ENCODE assay signal across 8 mouse cellular contexts in genomic region chr17:32166687-32167086, GRCm38 (mm10). TPM values are rescaled to one million over a fixed set of nuclear protein-coding genes. Genes with fewer than 3 reads are reported as not detected.
DNase-seq lines count a peak whose midpoint lies in the region; ATAC-seq lines count a peak whose summit lies in the region.

Gene Notch3 (minus strand): TSS chr17:32166852.

- no peaks in the 10 kb centered on the region for H3K36me3 ChIP-seq in hindbrain, embryonic 16.5 days (ENCODE audit: control insufficient read depth, insufficient read depth, low read length)
- no peaks in the 10 kb centered on the region for H3K36me3 ChIP-seq in liver, embryonic 15.5 days (replicated peaks)

- WGBS in hindbrain, embryonic 16.5 days = 0% methylated on average over 29 of the region's 39 CpGs
- WGBS in liver, embryonic 15.5 days (ENCODE audit: insufficient replicate concordance) = 1% methylated on average over 36 of the region's 39 CpGs

- DNase-seq in CD4-positive, CD25-positive, alpha-beta regulatory T cell, adult 2 months (ENCODE audit: low read depth, low spot score) = peak; percentile 55
- DNase-seq in adrenal gland, adult 2 months = peak; percentile 54
- peak; percentile 74 for DNase-seq in gastrocnemius, postnatal 10 days
- DNase-seq in ovary, postnatal 14 days (ENCODE audit: low spot score) = peak; percentile 53

- no peaks in the 10 kb centered on the region for H3K27me3 ChIP-seq in hindbrain, embryonic 16.5 days (replicated peaks; ENCODE audit: control insufficient read depth, insufficient read depth, low read length)
- peaks cover 71% of the 10 kb centered on the region for H3K27me3 ChIP-seq in liver, embryonic 15.5 days

- H3K4me1 ChIP-seq in hindbrain, embryonic 16.5 days (ENCODE audit: control insufficient read depth, insufficient read depth, low read depth, low read length) = peaks cover 27% of the 10 kb centered on the region
- H3K4me1 ChIP-seq in liver, embryonic 15.5 days (replicated peaks) = peaks cover 42% of the 10 kb centered on the region

- no peak for ATAC-seq in CD4-positive, CD25-positive, alpha-beta regulatory T cell, adult 4 months
- peak; percentile 52 for ATAC-seq in hindbrain, embryonic 16.5 days
- ATAC-seq in liver, embryonic 15.5 days (ENCODE audit: insufficient read depth) = no peak
- ATAC-seq in megakaryocyte-erythroid progenitor cell, adult 5-6 weeks (replicated peaks; ENCODE audit: low FRiP score, low TSS enrichment, poor library complexity, severe bottlenecking) = no peak

- H3K27ac ChIP-seq in hindbrain, embryonic 16.5 days (ENCODE audit: low read depth, low read length) = peak within 1 kb of the TSS; percentile 82
- no peak within 1 kb of the TSS for H3K27ac ChIP-seq in liver, embryonic 15.5 days (replicated peaks)

- no peaks in the 10 kb centered on the region for H3K9me3 ChIP-seq in hindbrain, embryonic 16.5 days (ENCODE audit: control insufficient read depth, low read length)
- H3K9me3 ChIP-seq in liver, embryonic 15.5 days (replicated peaks) = no peaks in the 10 kb centered on the region

- peak within 1 kb of the TSS; percentile 81 for H3K9ac ChIP-seq in hindbrain, embryonic 16.5 days (ENCODE audit: low read depth, low read length)
- no peak within 1 kb of the TSS for H3K9ac ChIP-seq in liver, embryonic 15.5 days

- H3K4me2 ChIP-seq in hindbrain, embryonic 16.5 days (ENCODE audit: low read length) = peak within 1 kb of the TSS; percentile 94
- H3K4me2 ChIP-seq in liver, embryonic 15.5 days = peak within 1 kb of the TSS; percentile 72

- peak within 1 kb of the TSS; percentile 61 for H3K4me3 ChIP-seq in hindbrain, embryonic 16.5 days (ENCODE audit: low read length)
- H3K4me3 ChIP-seq in liver, embryonic 15.5 days (replicated peaks) = peak within 1 kb of the TSS; percentile 53

RNA-seq across cellular contexts. Expression of gene Notch3, which starts in this region (rescaled TPM):
- under 1 TPM in 1 of 2 experiments, not detected in 1; 0.05 TPM for polyA plus RNA-seq in CD4-positive, CD25-positive, alpha-beta regulatory T cell, adult 4 months (2017; shearing (Covaris generic))
- total RNA-seq in adrenal gland, adult 2 months (2021) = 10 to 100 TPM in 1 of 2 experiments, 1 to 10 TPM in 1; 5.6 to 11.7 TPM
- polyA plus RNA-seq in adrenal gland, adult 2 months (2012; rRNA removed) = 35.5 and 44.3 TPM in 2 replicates
- 10 to 100 TPM; 39.6 to 47.8 TPM for total RNA-seq in gastrocnemius, postnatal 10 days (2021)
- 7.2 and 8.6 TPM in 2 replicates for polyA plus RNA-seq in hindbrain, embryonic 16.5 days (2015; fragmentation: Nextera tagmentation; extraction: Ambion mirVana)
- 0.50 and 0.60 TPM in 2 replicates for polyA plus RNA-seq in liver, embryonic 15.5 days (2015; fragmentation: Nextera tagmentation; extraction: Ambion mirVana)
- total RNA-seq in megakaryocyte-erythroid progenitor cell, adult 5-6 weeks (2014; fragmentation: Nextera tagmentation) = not detected in 2 replicates
- total RNA-seq in megakaryocyte-erythroid progenitor cell, adult 5-6 weeks (2017) = 0.04 TPM in 1 of 2 replicates, not detected in the other

Comparison
In these comparisons a context has a peak if more than half of its experiments do, and no peak if none do; other contexts are left out.
1. RNA of gene Notch3 (total RNA-seq): 39.6 to 47.8 TPM in gastrocnemius, postnatal 10 days and 5.6 to 11.7 TPM in adrenal gland, adult 2 months; 0.04 TPM in megakaryocyte-erythroid progenitor cell, adult 5-6 weeks; every median in the first group is over 4 times any median in the second.
2. Peak in every context shown above with its lines, with median percentiles within 50 percentile points of each other: DNase-seq.